Mouse (Mus musculus) cerebellum, adult (tissue): ENCODE measurements around the gene Gm3435.
"Not testable (repeated sequence)": the region's sequence is repeated elsewhere in the genome, so short reads cannot be mapped to it uniquely, and the experiment has no call there.

Experiments used
- ATAC-seq: cut with Nextera tagmentation; 2 replicates; pipeline ENCODE4 v1.9.2; 2017; ENCODE audit warnings: mild to moderate bottlenecking, moderate library complexity, mixed read lengths; ENCODE audit not compliant: insufficient number of reproducible peaks, low FRiP score, low TSS enrichment

Gene Gm3435

DNA sequence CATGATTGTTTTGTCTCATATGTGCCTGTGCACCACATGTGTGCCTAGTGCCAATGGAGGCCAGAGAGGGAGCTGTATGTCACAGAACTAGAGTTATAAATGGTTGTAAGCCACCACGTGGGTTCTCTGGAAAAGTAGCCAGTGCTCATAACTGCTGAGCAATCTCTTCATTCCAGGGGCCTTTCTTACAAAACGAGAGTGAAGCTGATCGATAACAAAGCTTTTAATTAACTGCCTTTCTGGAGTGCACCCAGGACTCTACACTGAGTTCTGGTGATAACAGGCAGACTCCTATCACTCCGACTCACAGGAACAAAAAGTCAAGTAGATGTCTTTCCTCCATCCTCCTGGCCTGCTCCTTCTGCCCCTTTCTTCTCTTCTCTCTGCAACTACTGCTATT is 21.4 kb downstream of the Gm3435 start:
- not testable (repeated sequence) for ATAC-seq

- 0 out of 2 replicates have a peak, but pooled peaks have one; percentile 49 for ATAC-seq
Measured at GRCm38 (mm10) chr17:15040455-15040854, 30.5 kb downstream of the Gm3435 start.

GRCm38 (mm10) chr17:15041175-15041729 is 31.3 kb downstream of the Gm3435 start, which contains the start of the genes Ermard, Tcte3 and Gm3448:
Ermard (plus strand) TSS chr17:15041208.
Tcte3 (minus strand) TSS chr17:15041488.
Gm3448 (minus strand) TSS chr17:15041537.
- peak; percentile 97 for ATAC-seq

DNA sequence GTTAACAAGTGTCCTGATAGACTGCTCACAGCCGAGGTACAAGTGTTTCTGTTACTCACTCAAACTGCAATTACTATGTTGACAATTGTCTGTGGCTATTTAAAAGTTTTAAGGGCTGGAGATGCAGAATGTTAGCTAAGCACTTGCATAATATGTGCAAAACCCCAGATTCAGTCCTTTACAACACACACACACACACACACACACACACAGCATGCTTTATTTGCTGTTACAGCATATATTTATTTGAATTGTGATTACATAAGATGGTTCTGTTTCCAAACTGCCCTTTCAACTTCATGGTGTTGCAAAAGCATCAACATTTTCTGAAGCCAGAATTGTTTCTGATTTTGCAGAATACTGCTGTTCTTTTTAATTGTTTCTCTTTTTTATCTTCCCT is 40.4 kb downstream of the Gm3435 start:
- ATAC-seq, result not testable (repeated sequence)

DNA sequence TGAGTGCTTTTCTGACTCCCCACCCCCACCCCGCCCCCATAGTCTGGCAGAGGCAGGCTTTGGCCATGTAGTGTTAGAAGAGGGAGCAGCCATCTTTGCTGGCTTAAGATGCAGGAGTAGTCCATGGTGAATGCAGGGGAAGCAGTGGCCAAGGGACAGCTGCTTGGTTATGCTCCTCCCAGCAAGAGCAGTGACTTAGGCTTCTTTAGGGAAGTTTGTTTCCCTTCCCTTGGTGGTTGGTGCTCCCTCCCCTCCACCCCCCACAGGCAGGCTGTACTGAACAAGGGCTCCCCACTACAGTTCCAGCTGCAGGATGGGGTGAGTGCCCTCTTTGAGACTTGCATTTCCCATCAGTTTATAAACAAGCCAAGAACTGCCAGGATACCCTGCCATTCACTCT is 42.8 kb downstream of the Gm3435 start:
- not testable (repeated sequence) for ATAC-seq

GRCm38 (mm10) chr17:15053183-15053828 is 43.3 kb downstream of the Gm3435 start:
- not testable (repeated sequence) for ATAC-seq

GRCm38 (mm10) chr17:15053829-15054200 is 43.8 kb downstream of the Gm3435 start:
- ATAC-seq, result not testable (repeated sequence)

DNA sequence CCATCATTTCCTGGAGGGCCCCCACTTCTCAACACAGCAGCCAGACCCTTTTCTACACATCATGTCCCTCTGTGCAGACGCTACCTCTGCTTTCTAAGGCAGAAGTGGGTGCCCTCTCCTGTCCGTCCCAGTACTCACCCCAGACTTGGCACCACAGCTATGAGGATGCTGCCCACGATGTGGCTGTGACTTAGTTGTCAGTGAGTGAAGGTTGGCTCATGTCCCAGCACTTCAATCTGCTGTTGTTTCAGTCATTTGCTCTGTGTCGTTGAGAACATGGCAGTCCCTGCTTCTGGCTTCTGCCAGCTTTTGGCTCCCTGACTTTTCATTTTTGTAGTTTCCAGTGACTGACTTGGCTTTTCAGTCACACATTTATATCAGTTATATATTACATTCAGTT is 45.9 kb downstream of the Gm3435 start:
- no peak for ATAC-seq

DNA sequence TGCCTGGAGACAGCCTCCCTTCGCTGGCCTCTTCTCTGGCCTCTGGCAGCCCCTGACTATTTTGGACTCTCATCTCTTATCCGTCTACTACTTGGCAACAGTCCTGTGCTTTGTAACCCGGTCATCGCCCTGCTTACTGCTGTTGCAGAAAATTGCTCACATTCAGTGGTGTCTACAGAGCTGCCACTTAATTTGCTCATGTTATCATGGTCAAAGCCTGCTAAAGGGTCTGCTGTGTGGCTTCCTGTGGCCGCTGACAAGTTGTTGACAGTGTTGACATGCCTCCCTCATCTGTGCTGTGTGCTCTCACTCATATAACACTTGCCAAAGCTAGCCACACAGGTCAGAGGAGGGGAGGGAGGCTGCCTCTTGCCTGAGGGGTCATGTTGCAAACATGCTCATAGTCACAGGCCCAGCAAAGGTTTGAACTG is 48.2 kb downstream of the Gm3435 start:
- ATAC-seq, result no peak

- no peak for ATAC-seq
Measured at GRCm38 (mm10) chr17:15059646-15060045, 49.7 kb downstream of the Gm3435 start.

- ATAC-seq, result no peak
Measured at GRCm38 (mm10) chr17:15060356-15060755, 50.4 kb downstream of the Gm3435 start.

DNA sequence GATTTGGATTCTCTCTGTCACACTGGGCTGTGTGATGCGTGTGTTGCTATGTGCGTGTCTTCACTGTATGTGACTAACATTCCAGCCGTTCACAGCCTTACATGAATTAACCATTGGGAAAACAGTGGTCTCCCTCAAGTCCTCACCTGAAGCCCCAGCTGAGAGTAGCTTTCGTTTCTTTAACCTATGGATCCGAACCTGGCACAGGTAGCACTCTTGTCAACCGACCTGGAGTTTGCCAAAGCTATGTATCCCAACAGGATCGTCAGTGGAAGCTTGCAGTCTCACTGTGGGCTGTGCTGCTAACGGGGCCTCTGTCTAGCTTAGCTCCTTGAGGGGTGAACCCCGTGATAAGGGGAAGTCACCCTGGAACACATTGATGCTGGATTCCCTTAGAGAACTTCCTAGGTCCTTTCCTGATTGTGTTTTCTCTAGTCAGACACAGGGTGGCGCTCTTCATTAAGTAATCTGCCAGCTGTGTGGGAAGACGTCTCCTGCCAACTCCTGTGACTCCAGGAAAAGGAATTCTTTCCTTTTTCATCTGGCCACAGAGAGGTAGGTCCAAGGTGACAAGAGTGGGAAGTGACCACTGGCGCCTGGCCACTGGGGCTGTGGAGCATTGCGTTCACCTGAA is 55.5 kb downstream of the Gm3435 start:
- peak; percentile 32; the same call in 1 of the 2 replicates for ATAC-seq

- no peak for ATAC-seq
Measured at GRCm38 (mm10) chr17:15066066-15066465, 56.1 kb downstream of the Gm3435 start.

DNA sequence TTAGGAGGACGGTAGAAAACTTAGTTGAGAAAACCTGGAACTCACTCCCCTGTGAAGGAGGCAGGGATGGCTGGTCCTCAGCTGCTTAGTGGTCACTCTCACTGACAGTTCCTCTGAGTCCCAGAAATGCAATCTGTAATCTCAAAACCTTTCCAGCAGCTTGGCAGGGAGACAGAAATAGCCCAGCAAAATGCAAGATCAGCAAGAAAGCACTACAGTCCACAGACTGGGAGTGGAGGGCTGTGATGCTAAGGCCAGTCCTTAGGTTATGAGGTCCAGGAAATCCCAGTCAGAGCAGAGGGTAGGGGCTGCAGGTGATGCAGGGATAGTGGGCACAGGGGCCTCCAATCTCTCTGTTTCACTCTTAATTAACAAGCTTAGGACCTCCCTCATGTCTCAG is 56.9 kb downstream of the Gm3435 start:
- no peak for ATAC-seq

DNA sequence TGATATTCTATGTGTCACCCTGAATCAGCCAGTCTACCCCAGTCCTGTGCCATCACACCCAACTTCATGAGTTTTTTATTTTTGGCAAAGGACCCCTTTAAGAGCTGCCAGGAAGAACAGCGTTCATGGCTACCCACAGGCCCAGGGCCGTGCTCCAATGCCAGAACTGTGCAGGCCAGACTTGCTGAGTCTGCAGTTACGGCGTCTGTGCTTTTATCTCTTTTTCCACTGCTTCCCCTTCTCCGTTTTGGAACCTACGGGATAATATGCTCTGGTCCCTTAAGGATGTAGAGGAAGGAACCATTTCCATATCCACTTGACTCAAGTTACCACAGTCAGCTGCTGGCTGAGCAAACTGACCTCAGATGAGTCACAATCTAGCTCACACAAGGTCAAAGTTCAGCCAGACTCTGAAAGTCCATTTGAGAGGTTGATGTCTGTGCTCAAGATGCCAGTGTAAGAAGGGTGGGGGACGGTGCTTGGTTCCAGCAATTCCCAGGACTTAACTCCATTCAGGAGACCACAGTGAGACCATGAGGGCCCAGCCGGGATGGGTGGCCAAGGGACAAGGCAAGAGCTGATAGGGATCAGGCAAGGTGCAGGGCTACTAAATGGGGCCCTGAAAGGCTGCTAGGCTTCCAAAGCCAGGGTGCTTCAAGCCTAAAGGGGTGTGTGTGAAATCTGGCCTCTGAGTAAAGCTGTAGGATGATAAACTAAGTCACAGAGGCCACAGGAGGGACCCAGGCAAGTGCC is 58.2 kb downstream of the Gm3435 start:
- no peak for ATAC-seq

DNA sequence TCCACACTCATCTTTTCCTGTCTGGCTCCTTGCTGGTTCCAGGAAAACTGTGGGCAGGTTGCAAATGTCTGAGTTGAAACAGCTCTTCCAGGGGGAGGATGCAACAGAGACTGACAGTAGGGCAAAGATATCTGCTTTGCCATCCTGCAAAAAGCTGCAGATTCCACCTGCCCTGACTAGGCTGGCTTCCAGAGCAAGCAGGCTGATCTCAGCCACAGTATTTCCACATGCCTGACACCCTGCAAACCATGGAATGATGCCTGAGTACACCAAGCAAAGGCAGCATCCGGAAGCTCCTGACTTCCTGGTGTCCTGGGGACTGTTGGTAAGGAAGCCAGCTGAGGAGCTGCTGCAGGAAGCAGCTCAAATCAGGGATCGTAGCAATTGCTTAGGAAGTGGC is 59.1 kb downstream of the Gm3435 start:
- no peak for ATAC-seq
